Mouse (Mus musculus) skeletal muscle tissue, postnatal 0 days (tissue): ENCODE data around the gene Mageh1. TPM values are rescaled to one million over a fixed set of nuclear protein-coding genes. Genes with fewer than 3 reads are reported as not detected.

ENCODE experiments used
- polyA plus RNA-seq: library from polyadenylated mRNA; unstranded; fragments of >200 nt; fragmentation: Nextera tagmentation; extraction: Ambion mirVana; gene quantifications from 2 replicates; pipeline ENCODE4 v1.2.1, GENCODE M21; 2015

The Mageh1 gene
- polyA plus RNA-seq: 23.1 and 25.4 TPM in 2 replicates

GRCm38 (mm10) chrX:153037087-153037971 is at the start of gene Mageh1:
Mageh1 (minus strand) TSS chrX:153037575.

GRCm38 (mm10) chrX:153006387-153006841 is 31.0 kb downstream of the Mageh1 start, which contains the start of gene Usp51:
Usp51 (plus strand) TSS chrX:153006469.

Other genes starting within 250 kb of the Mageh1 start
- gene Usp51, start 31.1 kb downstream of the Mageh1 start, polyA plus RNA-seq: 0.13 and 0.18 TPM in 2 replicates
- not detected in 2 replicates for gene Foxr2, start 81.2 kb upstream of the Mageh1 start, polyA plus RNA-seq
- 0.17 and 0.34 TPM in 2 replicates for gene Rragb, start 102.4 kb upstream of the Mageh1 start, polyA plus RNA-seq
- 0.35 and 0.61 TPM in 2 replicates for gene Klf8, start 199.9 kb upstream of the Mageh1 start, polyA plus RNA-seq